Mouse (Mus musculus): ENCODE data around the gene H2afz. TPM values are rescaled to one million over a fixed set of nuclear protein-coding genes. Genes with fewer than 3 reads are reported as not detected.
"Not testable (repeated sequence)": the region's sequence is repeated elsewhere in the genome, so short reads cannot be mapped to it uniquely, and the experiment has no call there.

The H2afz gene
- polyA plus RNA-seq, 1 experiment from 2014 or later = 694 TPM

- Histone ChIP-seq H3K9ac (no peak overlapping the region), H3K4me3 (no peak overlapping the region), H3K27me3 (replicated peaks) (no peaks in the 10 kb centered on the region), H3K4me1 (no peaks in the 10 kb centered on the region), H3K4me2 (no peak overlapping the region), H3K27ac (no peak overlapping the region), H3K36me3 (replicated peaks) (peaks cover 5% of the 10 kb centered on the region; the same call in 1 of the 2 replicates), H3K9me3 (no peaks in the 10 kb centered on the region)
- WGBS = 79% methylated on average over 4 of the region's 4 CpGs
- ATAC-seq (replicated peaks) = no peak
Measured at GRCm38 (mm10) chr3:137893789-137894188, 29.5 kb downstream of the H2afz start.

GRCm38 (mm10) chr3:137895196-137895595 is 30.9 kb downstream of the H2afz start:
- no peak for ATAC-seq (replicated peaks)
- Histone ChIP-seq H3K4me3 (no peak overlapping the region), H3K9me3 (no peaks in the 10 kb centered on the region), H3K4me2 (no peak overlapping the region), H3K27me3 (replicated peaks) (no peaks in the 10 kb centered on the region), H3K27ac (no peak overlapping the region), H3K4me1 (no peaks in the 10 kb centered on the region), H3K9ac (no peak overlapping the region), H3K36me3 (replicated peaks) (peaks cover 5% of the 10 kb centered on the region; the same call in 1 of the 2 replicates)
- WGBS = 95% methylated on average over 3 of the region's 3 CpGs

- no peak overlapping the region for H3K4me2 ChIP-seq
- H3K9me3 ChIP-seq = no peaks in the 10 kb centered on the region
- no peaks in the 10 kb centered on the region for H3K4me1 ChIP-seq
- WGBS = 84% methylated on average over 4 of the region's 4 CpGs
- peaks cover 5% of the 10 kb centered on the region; the same call in 1 of the 2 replicates for H3K36me3 ChIP-seq (replicated peaks)
- no peak overlapping the region for H3K27ac ChIP-seq
- H3K9ac ChIP-seq = no peak overlapping the region
- no peak for ATAC-seq (replicated peaks)
- no peaks in the 10 kb centered on the region for H3K27me3 ChIP-seq (replicated peaks)
- no peak overlapping the region for H3K4me3 ChIP-seq
Measured at GRCm38 (mm10) chr3:137896386-137896785, 32.1 kb downstream of the H2afz start.

- H3K9ac ChIP-seq = no peak overlapping the region
- WGBS = 97% methylated on average over 3 of the region's 3 CpGs
- H3K4me3 ChIP-seq = no peak overlapping the region
- peaks cover 5% of the 10 kb centered on the region; the same call in 1 of the 2 replicates for H3K36me3 ChIP-seq (replicated peaks)
- no peak overlapping the region for H3K4me2 ChIP-seq
- no peaks in the 10 kb centered on the region for H3K9me3 ChIP-seq
- no peaks in the 10 kb centered on the region for H3K27me3 ChIP-seq (replicated peaks)
- no peak overlapping the region for H3K27ac ChIP-seq
- no peaks in the 10 kb centered on the region for H3K4me1 ChIP-seq
- ATAC-seq (replicated peaks) = no peak
Measured at GRCm38 (mm10) chr3:137896867-137897266, 32.6 kb downstream of the H2afz start.

GRCm38 (mm10) chr3:137897685-137898084 is 33.4 kb downstream of the H2afz start:
- Histone ChIP-seq H3K9me3 (no peaks in the 10 kb centered on the region), H3K4me2 (no peak overlapping the region), H3K27ac (no peak overlapping the region), H3K9ac (no peak overlapping the region), H3K36me3 (replicated peaks) (peaks cover 5% of the 10 kb centered on the region; the same call in 1 of the 2 replicates), H3K4me1 (no peaks in the 10 kb centered on the region), H3K27me3 (replicated peaks) (no peaks in the 10 kb centered on the region), H3K4me3 (no peak overlapping the region)
- no peak for ATAC-seq (replicated peaks)
- WGBS = 91% methylated on average over 5 of the region's 5 CpGs

- peaks cover 5% of the 10 kb centered on the region; the same call in 1 of the 2 replicates for H3K36me3 ChIP-seq (replicated peaks)
- no peaks in the 10 kb centered on the region for H3K9me3 ChIP-seq
- no peaks in the 10 kb centered on the region for H3K4me1 ChIP-seq
- no peaks in the 10 kb centered on the region for H3K27me3 ChIP-seq (replicated peaks)
- ATAC-seq (replicated peaks) = no peak; the same call in 1 of the 2 replicates
- H3K4me2 ChIP-seq = no peak overlapping the region
- H3K27ac ChIP-seq = no peak overlapping the region
- WGBS = 63% methylated on average over 10 of the region's 10 CpGs
- H3K9ac ChIP-seq = no peak overlapping the region
- no peak overlapping the region for H3K4me3 ChIP-seq
Measured at GRCm38 (mm10) chr3:137900149-137900548, 35.9 kb downstream of the H2afz start.

- Histone ChIP-seq H3K36me3 (replicated peaks) (no peaks in the 10 kb centered on the region), H3K27ac (no peak overlapping the region), H3K4me3 (no peak overlapping the region), H3K9ac (no peak overlapping the region), H3K4me1 (peaks cover 9% of the 10 kb centered on the region), H3K9me3 (no peaks in the 10 kb centered on the region), H3K4me2 (no peak overlapping the region), H3K27me3 (replicated peaks) (no peaks in the 10 kb centered on the region)
- ATAC-seq (replicated peaks) = no peak
- 64% methylated on average over 2 of the region's 2 CpGs for WGBS
Measured at GRCm38 (mm10) chr3:137913093-137913492, 48.8 kb downstream of the H2afz start.

- not testable (repeated sequence) for H3K4me2 ChIP-seq; H3K4me3 ChIP-seq; H3K27ac ChIP-seq; H3K9ac ChIP-seq; H3K36me3 ChIP-seq (replicated peaks); H3K9me3 ChIP-seq; ATAC-seq (replicated peaks); H3K27me3 ChIP-seq (replicated peaks)
- H3K4me1 ChIP-seq = peaks cover 16% of the 10 kb centered on the region
- no CpG with 5 or more reads among the region's 1 CpGs for WGBS
Measured at GRCm38 (mm10) chr3:137914567-137914966, 50.3 kb downstream of the H2afz start.

Other genes starting within 250 kb of the H2afz start
- gene Ddit4l, start 242.9 kb upstream of the H2afz start, polyA plus RNA-seq (2015; fragmentation: Nextera tagmentation; extraction: Ambion mirVana) = 5.8 and 9.0 TPM in 2 replicates
- gene Gm21962, start 193.0 kb upstream of the H2afz start, polyA plus RNA-seq (2015; fragmentation: Nextera tagmentation; extraction: Ambion mirVana) = not detected in 2 replicates
- gene Dnajb14, start 3.2 kb downstream of the H2afz start, polyA plus RNA-seq (2015; fragmentation: Nextera tagmentation; extraction: Ambion mirVana) = 15.8 and 16.7 TPM in 2 replicates
- gene Lamtor3, start 54.0 kb downstream of the H2afz start, polyA plus RNA-seq (2015; fragmentation: Nextera tagmentation; extraction: Ambion mirVana) = 133 and 134 TPM in 2 replicates
- 1.0 and 1.4 TPM in 2 replicates for gene Dapp1, start 117.1 kb downstream of the H2afz start, polyA plus RNA-seq (2015; fragmentation: Nextera tagmentation; extraction: Ambion mirVana)
- 0.09 and 0.26 TPM in 2 replicates for gene 1110002E22Rik, start 200.6 kb downstream of the H2afz start, polyA plus RNA-seq (2015; fragmentation: Nextera tagmentation; extraction: Ambion mirVana)
- gene Gm5105, start 202.9 kb downstream of the H2afz start, polyA plus RNA-seq (2015; fragmentation: Nextera tagmentation; extraction: Ambion mirVana) = 0.11 and 0.12 TPM in 2 replicates

All from midbrain, embryonic 15.5 days (tissue).